Mouse (Mus musculus) lung, embryonic 15.5 days (tissue): ENCODE results near the gene Grin2a. TPM values are rescaled to one million over a fixed set of nuclear protein-coding genes. Genes with fewer than 3 reads are reported as not detected.

Experiments used
- ATAC-seq: fragments of 200-750 bp; cut with Nextera tagmentation; 2 replicates; pipeline ENCODE4 v1.8.0; 2017; ENCODE audit warnings: moderate number of reproducible peaks, borderline replicate concordance; ENCODE audit not compliant: low FRiP score, low TSS enrichment; ENCODE audit errors: extremely low read depth
- H3K27ac ChIP-seq: fragments of 300-500 bp; sonication (generic); 2 replicates; pipeline ENCODE4 v1.5.1; 2015; ENCODE audit warnings: moderate library complexity, mild to moderate bottlenecking, inconsistent platforms
- H3K27me3 ChIP-seq: fragments of 300-500 bp; sonication (generic); 2 replicates; pipeline ENCODE4 v1.6.1; 2015; ENCODE audit warnings: inconsistent platforms
- H3K36me3 ChIP-seq: fragments of 300-500 bp; sonication (generic); 2 replicates; pipeline ENCODE4 v1.6.1; 2015; ENCODE audit warnings: inconsistent platforms
- H3K4me1 ChIP-seq: fragments of 300-500 bp; sonication (generic); 2 replicates; pipeline ENCODE4 v1.6.1; 2015; ENCODE audit warnings: inconsistent platforms
- H3K4me2 ChIP-seq: fragments of 300-500 bp; sonication (generic); 2 replicates; pipeline ENCODE4 v1.6.1; 2015; ENCODE audit warnings: inconsistent platforms, mild to moderate bottlenecking, moderate library complexity
- H3K4me3 ChIP-seq: fragments of 300-500 bp; sonication (generic); 2 replicates; pipeline ENCODE4 v1.5.1; 2015; ENCODE audit warnings: mild to moderate bottlenecking, inconsistent platforms
- H3K9ac ChIP-seq: fragments of 300-500 bp; sonication (generic); 2 replicates; pipeline ENCODE4 v1.6.1; 2015; ENCODE audit warnings: inconsistent platforms
- H3K9me3 ChIP-seq: fragments of 300-500 bp; sonication (generic); 2 replicates; pipeline ENCODE4 v1.6.1; 2016; ENCODE audit warnings: inconsistent platforms
- WGBS: fragments of 180-500 bp; shearing (Covaris S2); methylation state at CpG from one replicate; pipeline ENCODE4 v1.1.7; 2015; 5-methylcytosine and 5-hydroxymethylcytosine counted together
- polyA plus RNA-seq: library from polyadenylated mRNA; unstranded; fragments of >200 nt; fragmentation: Nextera tagmentation; extraction: Ambion mirVana; gene quantifications from 2 replicates; pipeline ENCODE4 v1.2.1, GENCODE M21; 2015

The Grin2a gene
- polyA plus RNA-seq, 1 experiment from 2014 or later, result 0.41 TPM

DNA sequence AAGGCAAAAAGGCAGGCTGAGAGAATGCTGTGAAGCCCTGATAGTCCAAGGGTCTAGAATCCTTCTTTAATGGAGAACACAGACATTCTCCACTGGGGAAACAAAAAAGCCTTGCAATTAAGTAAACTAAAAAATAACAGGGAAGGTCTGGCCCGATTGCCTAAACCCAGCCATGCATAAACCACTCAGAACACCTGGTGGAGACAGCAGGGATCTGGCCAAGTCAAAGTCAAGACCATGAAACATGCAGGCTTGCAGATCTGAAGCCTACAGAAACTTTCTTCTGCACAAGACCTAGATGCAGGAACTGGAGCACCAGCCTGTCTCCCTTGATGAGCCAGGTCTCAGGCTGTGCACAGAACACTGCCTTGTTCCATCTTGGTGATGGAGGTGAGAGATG is 36.0 kb downstream of the Grin2a start:
- Histone ChIP-seq H3K4me2 (no peak overlapping the region), H3K27me3 (no peaks in the 10 kb centered on the region), H3K4me3 (no peak overlapping the region), H3K4me1 (no peaks in the 10 kb centered on the region), H3K9me3 (no peaks in the 10 kb centered on the region), H3K36me3 (no peaks in the 10 kb centered on the region), H3K9ac (no peak overlapping the region), H3K27ac (no peak overlapping the region)
- WGBS, result 58% methylated on average over 1 of the region's 1 CpGs
- no peak for ATAC-seq

- no peak overlapping the region for H3K4me3 ChIP-seq
- no peaks in the 10 kb centered on the region for H3K4me1 ChIP-seq
- no peaks in the 10 kb centered on the region for H3K9me3 ChIP-seq
- no peak overlapping the region for H3K27ac ChIP-seq
- no peak for ATAC-seq
- H3K9ac ChIP-seq, result no peak overlapping the region
- no peak overlapping the region for H3K4me2 ChIP-seq
- H3K27me3 ChIP-seq, result no peaks in the 10 kb centered on the region
- WGBS, result 34% methylated on average over 5 of the region's 5 CpGs
- H3K36me3 ChIP-seq, result no peaks in the 10 kb centered on the region
Observed at GRCm38 (mm10) chr16:9954266-9954665, 41.1 kb downstream of the Grin2a start.

- no peaks in the 10 kb centered on the region for H3K36me3 ChIP-seq
- ATAC-seq, result no peak
- H3K4me2 ChIP-seq, result no peak overlapping the region
- 78% methylated on average over 5 of the region's 5 CpGs for WGBS
- H3K27ac ChIP-seq, result no peak overlapping the region
- H3K4me1 ChIP-seq, result no peaks in the 10 kb centered on the region
- no peak overlapping the region for H3K9ac ChIP-seq
- H3K27me3 ChIP-seq, result no peaks in the 10 kb centered on the region
- H3K4me3 ChIP-seq, result no peak overlapping the region
- no peaks in the 10 kb centered on the region for H3K9me3 ChIP-seq
Observed at GRCm38 (mm10) chr16:9953396-9953831, 41.9 kb downstream of the Grin2a start.

DNA sequence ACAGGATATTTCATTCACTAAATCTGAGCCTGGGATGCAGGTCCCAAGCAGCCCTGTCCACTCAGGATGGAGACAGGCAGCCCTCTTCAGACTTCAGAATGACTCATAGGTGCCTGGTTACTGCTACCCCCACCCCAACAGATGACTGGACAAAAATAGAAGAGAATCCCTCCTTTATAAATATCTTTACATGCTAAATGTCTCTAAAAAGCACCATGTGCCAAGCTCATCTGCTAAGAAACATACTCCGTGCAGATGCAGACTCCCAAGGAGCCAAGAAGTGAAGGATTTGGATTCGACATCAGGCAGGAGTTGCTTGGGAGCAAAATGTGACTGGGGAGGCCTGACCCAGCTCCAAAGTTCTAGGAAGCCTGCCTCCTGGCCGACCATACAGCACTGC is 46.1 kb downstream of the Grin2a start:
- Histone ChIP-seq H3K36me3 (no peaks in the 10 kb centered on the region), H3K27me3 (no peaks in the 10 kb centered on the region), H3K4me3 (no peak overlapping the region), H3K9ac (no peak overlapping the region), H3K4me1 (no peaks in the 10 kb centered on the region), H3K4me2 (no peak overlapping the region), H3K9me3 (no peaks in the 10 kb centered on the region), H3K27ac (no peak overlapping the region)
- ATAC-seq, result no peak
- WGBS, result 58% methylated on average over 3 of the region's 3 CpGs

GRCm38 (mm10) chr16:9947430-9947829 is 47.9 kb downstream of the Grin2a start:
- no peak overlapping the region for H3K4me2 ChIP-seq
- no peak for ATAC-seq
- no peaks in the 10 kb centered on the region for H3K27me3 ChIP-seq
- H3K27ac ChIP-seq, result no peak overlapping the region
- no peak overlapping the region for H3K4me3 ChIP-seq
- 69% methylated on average over 3 of the region's 3 CpGs for WGBS
- no peaks in the 10 kb centered on the region for H3K36me3 ChIP-seq
- H3K9ac ChIP-seq, result no peak overlapping the region
- H3K4me1 ChIP-seq, result no peaks in the 10 kb centered on the region
- no peaks in the 10 kb centered on the region for H3K9me3 ChIP-seq

- 70% methylated on average over 5 of the region's 5 CpGs for WGBS
- no peaks in the 10 kb centered on the region for H3K9me3 ChIP-seq
- H3K4me3 ChIP-seq, result no peak overlapping the region
- ATAC-seq, result no peak
- no peaks in the 10 kb centered on the region for H3K4me1 ChIP-seq
- H3K27me3 ChIP-seq, result no peaks in the 10 kb centered on the region
- H3K27ac ChIP-seq, result no peak overlapping the region
- no peak overlapping the region for H3K9ac ChIP-seq
- H3K36me3 ChIP-seq, result no peaks in the 10 kb centered on the region
- no peak overlapping the region for H3K4me2 ChIP-seq
Observed at GRCm38 (mm10) chr16:9944836-9945235, 50.5 kb downstream of the Grin2a start.

DNA sequence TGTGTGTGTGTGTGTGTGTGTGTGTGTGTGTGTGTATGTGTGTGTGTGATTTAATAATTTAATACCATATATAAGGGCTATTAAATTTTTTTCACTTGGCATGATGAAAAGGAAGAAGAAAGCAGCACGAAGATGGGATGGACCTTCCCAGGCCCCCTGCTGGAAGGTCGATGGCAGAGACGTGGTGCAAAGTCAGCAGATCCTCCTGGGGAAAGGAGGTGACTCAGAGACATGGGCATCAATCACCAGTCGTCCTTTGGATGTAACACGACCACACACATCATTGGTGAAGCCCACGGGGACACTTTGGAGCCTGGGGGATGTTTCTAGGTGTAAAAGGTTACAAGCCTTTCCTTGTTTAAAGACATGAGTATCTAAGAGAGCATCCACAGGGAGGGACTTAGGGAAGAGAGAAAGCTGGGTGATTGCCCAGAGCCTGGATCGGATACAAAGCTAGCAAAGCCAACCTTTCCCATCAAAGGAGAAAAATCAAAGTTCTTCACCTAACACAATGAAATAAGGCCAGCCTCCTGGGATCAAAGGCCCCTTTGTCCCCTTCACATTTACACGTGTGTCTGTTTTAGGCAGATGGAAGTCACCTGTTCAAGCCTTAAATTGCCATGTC is 53.9 kb downstream of the Grin2a start:
- ATAC-seq, result no peak
- WGBS, result 23% methylated on average over 8 of the region's 8 CpGs
- H3K9ac ChIP-seq, result no peak overlapping the region
- H3K4me2 ChIP-seq, result no peak overlapping the region
- no peaks in the 10 kb centered on the region for H3K36me3 ChIP-seq
- H3K4me3 ChIP-seq, result no peak overlapping the region
- no peaks in the 10 kb centered on the region for H3K4me1 ChIP-seq
- H3K9me3 ChIP-seq, result no peaks in the 10 kb centered on the region
- no peak overlapping the region for H3K27ac ChIP-seq
- H3K27me3 ChIP-seq, result no peaks in the 10 kb centered on the region

GRCm38 (mm10) chr16:9940716-9941115 is 54.6 kb downstream of the Grin2a start:
- H3K4me3 ChIP-seq, result no peak overlapping the region
- 81% methylated on average over 7 of the region's 7 CpGs for WGBS
- ATAC-seq, result no peak
- H3K36me3 ChIP-seq, result no peaks in the 10 kb centered on the region
- no peaks in the 10 kb centered on the region for H3K4me1 ChIP-seq
- no peaks in the 10 kb centered on the region for H3K9me3 ChIP-seq
- H3K9ac ChIP-seq, result no peak overlapping the region
- no peak overlapping the region for H3K4me2 ChIP-seq
- no peak overlapping the region for H3K27ac ChIP-seq
- H3K27me3 ChIP-seq, result no peaks in the 10 kb centered on the region

- H3K4me1 ChIP-seq, result no peaks in the 10 kb centered on the region
- H3K4me3 ChIP-seq, result no peak overlapping the region
- H3K27ac ChIP-seq, result no peak overlapping the region
- 72% methylated on average over 3 of the region's 3 CpGs for WGBS
- H3K4me2 ChIP-seq, result no peak overlapping the region
- no peaks in the 10 kb centered on the region for H3K9me3 ChIP-seq
- ATAC-seq, result no peak
- no peak overlapping the region for H3K9ac ChIP-seq
- no peaks in the 10 kb centered on the region for H3K36me3 ChIP-seq
- no peaks in the 10 kb centered on the region for H3K27me3 ChIP-seq
Observed at GRCm38 (mm10) chr16:9910672-9911071, 84.7 kb downstream of the Grin2a start.

- H3K9ac ChIP-seq, result no peak overlapping the region
- ATAC-seq, result no peak
- no peaks in the 10 kb centered on the region for H3K27me3 ChIP-seq
- H3K27ac ChIP-seq, result no peak overlapping the region
- H3K36me3 ChIP-seq, result no peaks in the 10 kb centered on the region
- H3K4me2 ChIP-seq, result no peak overlapping the region
- 84% methylated on average over 4 of the region's 4 CpGs for WGBS
- H3K4me1 ChIP-seq, result no peaks in the 10 kb centered on the region
- H3K9me3 ChIP-seq, result no peaks in the 10 kb centered on the region
- no peak overlapping the region for H3K4me3 ChIP-seq
Observed at GRCm38 (mm10) chr16:9909225-9909624, 86.1 kb downstream of the Grin2a start.

- no peak overlapping the region for H3K27ac ChIP-seq
- no peaks in the 10 kb centered on the region for H3K4me1 ChIP-seq
- no peak overlapping the region for H3K9ac ChIP-seq
- H3K27me3 ChIP-seq, result no peaks in the 10 kb centered on the region
- no peak for ATAC-seq
- H3K36me3 ChIP-seq, result no peaks in the 10 kb centered on the region
- 67% methylated on average over 6 of the region's 6 CpGs for WGBS
- H3K4me2 ChIP-seq, result no peak overlapping the region
- no peak overlapping the region for H3K4me3 ChIP-seq
- H3K9me3 ChIP-seq, result no peaks in the 10 kb centered on the region
Observed at GRCm38 (mm10) chr16:9904443-9904842, 90.9 kb downstream of the Grin2a start.

GRCm38 (mm10) chr16:9902680-9903463 is 92.5 kb downstream of the Grin2a start:
- 85% methylated on average over 5 of the region's 5 CpGs for WGBS

More at GRCm38 (mm10) chr16:9902680-9903463, 92.5 kb downstream of the Grin2a start:
- Histone ChIP-seq H3K9ac (no peak overlapping the region), H3K4me2 (no peak overlapping the region), H3K4me1 (no peaks in the 10 kb centered on the region), H3K27me3 (no peaks in the 10 kb centered on the region), H3K4me3 (no peak overlapping the region), H3K36me3 (no peaks in the 10 kb centered on the region), H3K27ac (no peak overlapping the region), H3K9me3 (no peaks in the 10 kb centered on the region)
- no peak for ATAC-seq
